Mouse (Mus musculus) forebrain, embryonic 13.5 days (tissue): ENCODE measurements at regions not wholly inside any gene's neighbourhood (a gene's known extent, or its start where the extent isn't known, plus 50 kb on each side); places are given as distances from the start of the nearest gene placed in this dataset.

Source experiments
- ATAC-seq: fragments of 200-750 bp; cut with Nextera tagmentation; 2 replicates; pipeline ENCODE4 v1.8.0; 2017
- H3K27ac ChIP-seq: fragments of 300-500 bp; sonication (generic); 2 replicates; pipeline ENCODE4 v1.5.1; 2015; ENCODE audit warnings: inconsistent platforms, mild to moderate bottlenecking, moderate library complexity
- H3K27me3 ChIP-seq: fragments of 300-500 bp; sonication (generic); 2 replicates; pipeline ENCODE4 v1.6.1; 2015; ENCODE audit warnings: mild to moderate bottlenecking, inconsistent platforms
- H3K36me3 ChIP-seq: fragments of 300-500 bp; sonication (generic); 2 replicates; pipeline ENCODE4 v1.6.1; 2015; ENCODE audit warnings: mild to moderate bottlenecking, inconsistent platforms; ENCODE audit not compliant: poor library complexity, severe bottlenecking
- H3K4me1 ChIP-seq: fragments of 300-500 bp; sonication (generic); 2 replicates; pipeline ENCODE4 v1.6.1; 2015; ENCODE audit warnings: inconsistent platforms
- H3K4me2 ChIP-seq: fragments of 300-500 bp; sonication (generic); 2 replicates; pipeline ENCODE4 v1.6.1; 2015; ENCODE audit warnings: inconsistent platforms, mild to moderate bottlenecking, moderate library complexity
- H3K4me3 ChIP-seq: fragments of 300-500 bp; sonication (generic); 2 replicates; pipeline ENCODE4 v1.5.1; 2015; ENCODE audit warnings: mild to moderate bottlenecking, inconsistent platforms
- H3K9ac ChIP-seq: fragments of 300-500 bp; sonication (generic); 2 replicates; pipeline ENCODE4 v1.6.1; 2015; ENCODE audit warnings: mild to moderate bottlenecking, inconsistent platforms
- H3K9me3 ChIP-seq: fragments of 300-500 bp; sonication (generic); replicated peaks from 2 replicates; pipeline ENCODE4 v1.6.1; 2016; ENCODE audit warnings: inconsistent platforms
- WGBS: fragments of 180-500 bp; shearing (Covaris S2); methylation state at CpG from one replicate; pipeline ENCODE4 v1.1.7; 2015; 5-methylcytosine and 5-hydroxymethylcytosine counted together

GRCm38 (mm10) chr8:116344590-116345222 lies 160.1 kb upstream of the Dynlrb2 start:
- no peak for ATAC-seq
- WGBS = 87% methylated on average over 5 of the region's 5 CpGs
- H3K4me3 ChIP-seq = no peak overlapping the region
- no peaks in the 10 kb centered on the region for H3K4me1 ChIP-seq
- no peaks in the 10 kb centered on the region for H3K36me3 ChIP-seq
- no peak overlapping the region for H3K9ac ChIP-seq
- H3K27ac ChIP-seq = no peak overlapping the region
- H3K9me3 ChIP-seq = no peaks in the 10 kb centered on the region
- H3K4me2 ChIP-seq = no peak overlapping the region
- H3K27me3 ChIP-seq = no peaks in the 10 kb centered on the region

GRCm38 (mm10) chr8:116343534-116343933 lies 161.2 kb upstream of the Dynlrb2 start:
- H3K4me2 ChIP-seq = no peak overlapping the region

GRCm38 (mm10) chr8:116334772-116335171 lies 170.0 kb upstream of the Dynlrb2 start:
- WGBS = 96% methylated on average over 3 of the region's 3 CpGs
- no peak overlapping the region for H3K4me3 ChIP-seq
- ATAC-seq = no peak

More at GRCm38 (mm10) chr8:116343534-116343933, 161.2 kb upstream of the Dynlrb2 start:
- H3K9me3 ChIP-seq = no peaks in the 10 kb centered on the region
- no peak overlapping the region for H3K4me3 ChIP-seq
- ATAC-seq = no peak
- H3K27me3 ChIP-seq = no peaks in the 10 kb centered on the region
- no peak overlapping the region for H3K9ac ChIP-seq
- WGBS = 73% methylated on average over 5 of the region's 5 CpGs
- H3K27ac ChIP-seq = no peak overlapping the region
- no peaks in the 10 kb centered on the region for H3K4me1 ChIP-seq
- H3K36me3 ChIP-seq = no peaks in the 10 kb centered on the region

GRCm38 (mm10) chr8:116334101-116334500 lies 170.7 kb upstream of the Dynlrb2 start:
- H3K27ac ChIP-seq = no peak overlapping the region

More at GRCm38 (mm10) chr8:116334772-116335171, 170.0 kb upstream of the Dynlrb2 start:
- Histone ChIP-seq H3K27me3 (no peaks in the 10 kb centered on the region), H3K4me2 (no peak overlapping the region), H3K36me3 (no peaks in the 10 kb centered on the region), H3K9ac (no peak overlapping the region), H3K27ac (no peak overlapping the region), H3K4me1 (no peaks in the 10 kb centered on the region), H3K9me3 (no peaks in the 10 kb centered on the region)

GRCm38 (mm10) chr8:116320014-116320680 lies 184.6 kb upstream of the Dynlrb2 start:
- 85% methylated on average over 13 of the region's 13 CpGs for WGBS
- no peak overlapping the region for H3K4me3 ChIP-seq
- ATAC-seq = no peak
- H3K36me3 ChIP-seq = no peaks in the 10 kb centered on the region
- no peaks in the 10 kb centered on the region for H3K9me3 ChIP-seq
- peaks cover 9% of the 10 kb centered on the region; the same call in 1 of the 2 replicates for H3K4me1 ChIP-seq
- H3K9ac ChIP-seq = no peak overlapping the region
- H3K27me3 ChIP-seq = no peaks in the 10 kb centered on the region
- H3K27ac ChIP-seq = no peak overlapping the region
- H3K4me2 ChIP-seq = no peak overlapping the region

More at GRCm38 (mm10) chr8:116334101-116334500, 170.7 kb upstream of the Dynlrb2 start:
- Histone ChIP-seq H3K9ac (no peak overlapping the region), H3K36me3 (no peaks in the 10 kb centered on the region), H3K4me3 (no peak overlapping the region), H3K4me1 (no peaks in the 10 kb centered on the region), H3K9me3 (no peaks in the 10 kb centered on the region), H3K27me3 (no peaks in the 10 kb centered on the region), H3K4me2 (no peak overlapping the region)
- 92% methylated on average over 3 of the region's 3 CpGs for WGBS
- ATAC-seq = no peak

- Histone ChIP-seq H3K27ac (no peak overlapping the region), H3K4me2 (no peak overlapping the region), H3K27me3 (no peaks in the 10 kb centered on the region), H3K4me3 (no peak overlapping the region), H3K36me3 (no peaks in the 10 kb centered on the region), H3K9ac (no peak overlapping the region), H3K4me1 (peaks cover 12% of the 10 kb centered on the region; the same call in 1 of the 2 replicates), H3K9me3 (no peaks in the 10 kb centered on the region)
- WGBS = 34% methylated on average over 5 of the region's 5 CpGs
- peak; percentile 51; the same call in 1 of the 2 replicates for ATAC-seq
Measured at GRCm38 (mm10) chr8:116315410-116315809, 189.4 kb upstream of the Dynlrb2 start.

GRCm38 (mm10) chr8:116314429-116315092 lies 190.2 kb upstream of the Dynlrb2 start:
- H3K9me3 ChIP-seq = no peaks in the 10 kb centered on the region
- no peaks in the 10 kb centered on the region for H3K36me3 ChIP-seq
- H3K4me2 ChIP-seq = no peak overlapping the region
- ATAC-seq = no peak
- H3K9ac ChIP-seq = no peak overlapping the region
- WGBS = 84% methylated on average over 12 of the region's 12 CpGs
- H3K4me1 ChIP-seq = peaks cover 12% of the 10 kb centered on the region; the same call in 1 of the 2 replicates
- no peaks in the 10 kb centered on the region for H3K27me3 ChIP-seq
- no peak overlapping the region for H3K4me3 ChIP-seq
- no peak overlapping the region for H3K27ac ChIP-seq

GRCm38 (mm10) chr8:116298891-116299290 lies 205.9 kb upstream of the Dynlrb2 start:
- no peak for ATAC-seq
- 95% methylated on average over 7 of the region's 7 CpGs for WGBS
- H3K9ac ChIP-seq = no peak overlapping the region
- no peak overlapping the region for H3K4me2 ChIP-seq
- no peak overlapping the region for H3K27ac ChIP-seq
- H3K4me1 ChIP-seq = no peaks in the 10 kb centered on the region
- no peak overlapping the region for H3K4me3 ChIP-seq
- H3K9me3 ChIP-seq = no peaks in the 10 kb centered on the region
- no peaks in the 10 kb centered on the region for H3K27me3 ChIP-seq
- no peaks in the 10 kb centered on the region for H3K36me3 ChIP-seq

GRCm38 (mm10) chr8:116290671-116291245 lies 214.0 kb upstream of the Dynlrb2 start:
- Histone ChIP-seq H3K9me3 (no peaks in the 10 kb centered on the region), H3K36me3 (no peaks in the 10 kb centered on the region), H3K4me3 (no peak overlapping the region), H3K4me1 (no peaks in the 10 kb centered on the region), H3K27me3 (no peaks in the 10 kb centered on the region), H3K4me2 (no peak overlapping the region), H3K9ac (no peak overlapping the region), H3K27ac (no peak overlapping the region)
- ATAC-seq = no peak
- 91% methylated on average over 6 of the region's 6 CpGs for WGBS

- Histone ChIP-seq H3K27ac (no peak overlapping the region), H3K36me3 (no peaks in the 10 kb centered on the region), H3K9me3 (no peaks in the 10 kb centered on the region), H3K4me2 (no peak overlapping the region), H3K4me1 (no peaks in the 10 kb centered on the region), H3K27me3 (no peaks in the 10 kb centered on the region), H3K9ac (no peak overlapping the region), H3K4me3 (no peak overlapping the region)
- no peak for ATAC-seq
- 85% methylated on average over 2 of the region's 2 CpGs for WGBS
Measured at GRCm38 (mm10) chr8:116289237-116289636, 215.5 kb upstream of the Dynlrb2 start.

GRCm38 (mm10) chr8:116283990-116284389 lies 220.8 kb upstream of the Dynlrb2 start:
- no peak for ATAC-seq
- Histone ChIP-seq H3K9me3 (no peaks in the 10 kb centered on the region), H3K4me2 (no peak overlapping the region), H3K27me3 (no peaks in the 10 kb centered on the region), H3K27ac (no peak overlapping the region), H3K4me1 (no peaks in the 10 kb centered on the region), H3K4me3 (no peak overlapping the region), H3K36me3 (no peaks in the 10 kb centered on the region), H3K9ac (no peak overlapping the region)
- 77% methylated on average over 2 of the region's 3 CpGs for WGBS

- H3K9ac ChIP-seq = no peak overlapping the region
- no peak for ATAC-seq
- H3K4me3 ChIP-seq = no peak overlapping the region
- no peaks in the 10 kb centered on the region for H3K9me3 ChIP-seq
- no peaks in the 10 kb centered on the region for H3K27me3 ChIP-seq
- H3K36me3 ChIP-seq = no peaks in the 10 kb centered on the region
- no peak overlapping the region for H3K4me2 ChIP-seq
- WGBS = 93% methylated on average over 5 of the region's 5 CpGs
- no peak overlapping the region for H3K27ac ChIP-seq
- no peaks in the 10 kb centered on the region for H3K4me1 ChIP-seq
Measured at GRCm38 (mm10) chr8:116282341-116282740, 222.4 kb upstream of the Dynlrb2 start.
